Mouse (Mus musculus) stomach, postnatal 0 days (tissue): ENCODE data around the gene Upk1a.

ENCODE experiments used
- CTCF ChIP-seq: IDR thresholded peaks from 2 replicates; pipeline ENCODE4 v1.5.1; 2016; ENCODE audit warnings: antibody characterized with exemption, low read depth, mild to moderate bottlenecking, moderate library complexity
- EP300 ChIP-seq: optimal IDR thresholded peaks from 2 replicates; pipeline ENCODE3; 2016; ENCODE audit warnings: antibody characterized with exemption

GRCm38 (mm10) chr7:30558656-30559442 lies 53.8 kb downstream of the Upk1a start:
- TF ChIP-seq CTCF (no peak), EP300 (no peak)
